Mouse (Mus musculus) hindlimb bud, embryonic 11.5 days (tissue): ENCODE data around the gene Zfp142.

Experiments
- DNase-seq: peaks from one replicate; pipeline ENCODE4 v3.0.0-alpha.2; 2012; ENCODE audit warnings: low read depth, low spot score; ENCODE audit errors: extremely low spot score

Zfp142 gene

GRCm38 (mm10) chr1:74519875-74520274, 68.2 kb downstream of the Zfp142 start:
- DNase-seq = no peak
